Mouse (Mus musculus) heart, embryonic 11.5 days (tissue): ENCODE results near the gene Inpp1. TPM values are rescaled to one million over a fixed set of nuclear protein-coding genes. Genes with fewer than 3 reads are reported as not detected.

Source experiments
- polyA plus RNA-seq: library from polyadenylated mRNA; unstranded; fragments of >200 nt; fragmentation: Nextera tagmentation; extraction: Ambion mirVana; gene quantifications from 2 replicates; pipeline ENCODE4 v1.2.1, GENCODE M21; 2014

Inpp1 gene
- polyA plus RNA-seq, 1 experiment from 2014 or later, result 15.0 TPM

Other genes with a start within 250 kb of the Inpp1 start
- 8.2 and 8.5 TPM in 2 replicates for gene Nemp2, start 187.0 kb downstream of the Inpp1 start, polyA plus RNA-seq
- 2.3 and 4.8 TPM in 2 replicates for gene Mfsd6, start 90.2 kb downstream of the Inpp1 start, polyA plus RNA-seq
- gene Hibch, start 27.2 kb upstream of the Inpp1 start, polyA plus RNA-seq, result 33.4 and 35.3 TPM in 2 replicates
- 0.72 and 0.90 TPM in 2 replicates for gene 1700019D03Rik, start 202.5 kb upstream of the Inpp1 start, polyA plus RNA-seq
- 5.0 and 7.0 TPM in 2 replicates for gene Mstn, start 244.0 kb upstream of the Inpp1 start, polyA plus RNA-seq